Mouse (Mus musculus) kidney, postnatal 0 days (tissue): ENCODE measurements around the gene H2-Ob. TPM values are rescaled to one million over a fixed set of nuclear protein-coding genes. Genes with fewer than 3 reads are reported as not detected.
A peak's percentile ranks its signal among the peaks of the same experiment; 100 is the strongest.
"Not testable (repeated sequence)": the region's sequence is repeated elsewhere in the genome, so short reads cannot be mapped to it uniquely, and the experiment has no call there.

Source experiments
- ATAC-seq: fragments of 200-750 bp; cut with Nextera tagmentation; replicated peaks from 2 replicates; pipeline ENCODE4 v1.8.0; 2017; ENCODE audit warnings: low read depth, moderate number of reproducible peaks, moderate TSS enrichment, moderate library complexity; ENCODE audit not compliant: low FRiP score
- DNase-seq: peaks from one replicate; pipeline ENCODE4 v3.0.0-alpha.2; 2016; ENCODE audit warnings: low spot score
- H3K27ac ChIP-seq: fragments of 300-500 bp; sonication (generic); 2 replicates; pipeline ENCODE4 v1.5.1; 2014; ENCODE audit warnings: mild to moderate bottlenecking
- H3K27me3 ChIP-seq: fragments of 300-500 bp; sonication (generic); 2 replicates; pipeline ENCODE4 v1.6.1; 2014; ENCODE audit warnings: low read length, mixed read lengths; ENCODE audit not compliant: insufficient read depth
- H3K36me3 ChIP-seq: fragments of 300-500 bp; sonication (generic); 2 replicates; pipeline ENCODE4 v1.6.1; 2014; ENCODE audit warnings: low read length, mixed read lengths; ENCODE audit not compliant: insufficient read depth
- H3K4me1 ChIP-seq: fragments of 300-500 bp; sonication (generic); replicated peaks from 2 replicates; pipeline ENCODE4 v1.6.1; 2014; ENCODE audit warnings: antibody characterized with exemption, low read length, mixed read lengths; ENCODE audit not compliant: insufficient read depth
- H3K4me2 ChIP-seq: fragments of 300-500 bp; sonication (generic); 2 replicates; pipeline ENCODE4 v1.6.1; 2014; ENCODE audit warnings: mild to moderate bottlenecking, low read length, moderate library complexity, mixed read lengths
- H3K4me3 ChIP-seq: fragments of 300-500 bp; sonication (generic); replicated peaks from 2 replicates; pipeline ENCODE4 v1.5.1; 2014; ENCODE audit warnings: low read depth, low read length
- H3K9ac ChIP-seq: fragments of 300-500 bp; sonication (generic); 2 replicates; pipeline ENCODE4 v1.6.1; 2014; ENCODE audit warnings: low read depth, low read length
- H3K9me3 ChIP-seq: fragments of 300-500 bp; sonication (generic); replicated peaks from 2 replicates; pipeline ENCODE4 v1.6.1; 2016; ENCODE audit warnings: low read length, inconsistent platforms, mixed read lengths
- CTCF ChIP-seq: IDR thresholded peaks from 2 replicates; pipeline ENCODE4 v1.5.1; 2016; ENCODE audit warnings: antibody characterized with exemption, low read depth, mild to moderate bottlenecking, moderate library complexity
- WGBS: fragments of 180-500 bp; shearing (Covaris S2); extraction: QIAGEN DNeasy Blood & Tissue Kit; methylation state at CpG from one replicate; pipeline ENCODE4 v1.1.7; 2014; 5-methylcytosine and 5-hydroxymethylcytosine counted together
- polyA plus RNA-seq: library from polyadenylated mRNA; unstranded; fragments of >200 nt; fragmentation: Nextera tagmentation; extraction: Ambion mirVana; gene quantifications from 2 replicates; pipeline ENCODE4 v1.2.1, GENCODE M21; 2015

Gene H2-Ob
- polyA plus RNA-seq, 1 experiment from 2014 or later: 0.18 TPM

- Histone ChIP-seq H3K9me3 (no peaks in the 10 kb centered on the region), H3K27me3 (peaks cover 10% of the 10 kb centered on the region; the same call in 1 of the 2 replicates), H3K27ac (no peak overlapping the region), H3K9ac (no peak overlapping the region), H3K4me1 (no peaks in the 10 kb centered on the region), H3K4me3 (no peak overlapping the region), H3K36me3 (no peaks in the 10 kb centered on the region), H3K4me2 (no peak overlapping the region)
- ATAC-seq (no peak), DNase-seq (no peak)
- 85% methylated on average over 5 of the region's 5 CpGs for WGBS
- TF ChIP-seq CTCF: no peak
These were observed 20.7 kb upstream of the H2-Ob start for GRCm38 (mm10) chr17:34217986-34218385.

GRCm38 (mm10) chr17:34218675-34219074 is 20.0 kb upstream of the H2-Ob start:
- Histone ChIP-seq H3K4me1 (no peaks in the 10 kb centered on the region), H3K27ac (no peak overlapping the region), H3K9ac (no peak overlapping the region), H3K36me3 (no peaks in the 10 kb centered on the region), H3K9me3 (no peaks in the 10 kb centered on the region), H3K27me3 (peaks cover 5% of the 10 kb centered on the region; the same call in 1 of the 2 replicates), H3K4me2 (no peak overlapping the region), H3K4me3 (no peak overlapping the region)
- WGBS: 72% methylated on average over 11 of the region's 11 CpGs
- no peak for TF ChIP-seq CTCF
- ATAC-seq: no peak
- DNase-seq: no peak

DNA sequence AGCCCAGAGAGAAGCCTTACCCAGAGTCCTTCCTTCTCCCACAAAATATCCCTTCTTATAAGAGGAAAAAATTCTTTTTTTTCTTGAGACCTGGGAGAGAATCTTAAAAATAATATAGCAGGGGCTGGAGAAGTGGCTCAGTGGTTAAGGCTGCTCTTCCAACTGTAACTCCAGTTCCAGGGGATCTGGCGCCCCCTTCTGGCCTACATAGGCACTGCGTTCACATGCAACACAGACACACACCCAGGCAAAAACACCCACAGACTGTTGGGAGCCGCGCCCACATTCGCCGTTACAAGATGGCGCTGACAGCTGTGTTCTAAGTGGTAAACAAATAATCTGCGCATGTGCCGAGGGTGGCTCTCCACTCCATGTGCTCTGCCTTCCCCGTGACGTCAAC is 19.6 kb upstream of the H2-Ob start:
- not testable (repeated sequence) for DNase-seq, H3K4me3 ChIP-seq, ATAC-seq, H3K27ac ChIP-seq, H3K4me2 ChIP-seq, H3K4me1 ChIP-seq, H3K36me3 ChIP-seq, H3K9ac ChIP-seq, H3K27me3 ChIP-seq, H3K9me3 ChIP-seq
- WGBS: 90% methylated on average over 7 of the region's 11 CpGs
- TF ChIP-seq CTCF: peak; percentile 46

GRCm38 (mm10) chr17:34219801-34220200 is 18.9 kb upstream of the H2-Ob start:
- ATAC-seq, H3K9me3 ChIP-seq, H3K4me3 ChIP-seq, H3K9ac ChIP-seq, H3K36me3 ChIP-seq, DNase-seq, H3K4me2 ChIP-seq, H3K4me1 ChIP-seq, H3K27ac ChIP-seq, H3K27me3 ChIP-seq: not testable (repeated sequence)
- 93% methylated on average over 3 of the region's 7 CpGs for WGBS

GRCm38 (mm10) chr17:34220401-34220800 is 18.3 kb upstream of the H2-Ob start:
- not testable (repeated sequence) for H3K9me3 ChIP-seq, H3K27ac ChIP-seq, H3K4me3 ChIP-seq, H3K4me1 ChIP-seq, DNase-seq, H3K27me3 ChIP-seq, ATAC-seq, H3K9ac ChIP-seq, H3K36me3 ChIP-seq, H3K4me2 ChIP-seq
- WGBS: 87% methylated on average over 4 of the region's 16 CpGs

DNA sequence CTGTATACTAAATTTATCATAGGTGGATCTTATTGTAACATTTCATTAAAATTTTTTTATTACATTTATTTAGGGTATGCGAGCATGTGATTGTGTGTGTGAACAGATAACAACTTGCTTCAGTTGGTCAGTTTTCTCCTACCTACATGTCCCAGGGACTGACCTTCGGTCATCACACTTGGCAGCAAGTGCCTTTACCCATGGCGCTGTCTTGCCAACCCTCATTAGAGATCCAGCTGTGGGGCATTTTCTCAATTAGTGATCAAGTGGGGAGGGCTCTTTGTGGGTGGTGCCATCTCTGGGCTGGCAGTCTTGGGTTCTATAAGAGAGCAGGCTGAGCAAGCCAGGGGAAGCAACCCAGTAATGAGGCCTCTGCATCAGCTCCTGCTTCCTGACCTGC is 13.9 kb upstream of the H2-Ob start:
- Histone ChIP-seq H3K27ac (no peak overlapping the region), H3K9ac (no peak overlapping the region), H3K9me3 (no peaks in the 10 kb centered on the region), H3K4me2 (no peak overlapping the region), H3K4me1 (no peaks in the 10 kb centered on the region), H3K27me3 (no peaks in the 10 kb centered on the region), H3K36me3 (no peaks in the 10 kb centered on the region), H3K4me3 (no peak overlapping the region)
- no peak for TF ChIP-seq CTCF
- WGBS: 96% methylated on average over 3 of the region's 3 CpGs
- no peak for ATAC-seq
- DNase-seq: no peak

DNA sequence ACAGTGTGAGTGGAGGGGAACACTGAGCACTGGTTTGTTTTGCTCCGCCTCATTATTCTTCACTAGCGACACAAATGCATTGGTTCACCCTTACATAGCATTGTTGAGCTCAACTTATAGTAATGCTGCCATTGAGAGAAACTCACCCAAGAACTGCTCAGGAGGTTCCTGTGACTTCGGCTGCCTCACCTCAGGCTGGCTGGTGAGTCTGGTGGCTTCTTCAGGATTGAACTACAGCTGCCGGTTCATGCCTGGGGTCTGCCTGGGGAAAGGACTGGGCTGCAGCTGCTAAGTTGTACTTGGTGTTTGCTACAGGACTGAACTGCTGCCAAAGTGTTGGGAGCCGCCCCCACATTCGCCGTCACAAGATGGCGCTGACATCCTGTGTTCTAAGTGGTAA is 13.3 kb upstream of the H2-Ob start:
- Histone ChIP-seq H3K4me2 (no peak overlapping the region), H3K4me1 (no peaks in the 10 kb centered on the region), H3K27ac (no peak overlapping the region), H3K9ac (no peak overlapping the region), H3K9me3 (no peaks in the 10 kb centered on the region), H3K4me3 (no peak overlapping the region), H3K27me3 (no peaks in the 10 kb centered on the region), H3K36me3 (no peaks in the 10 kb centered on the region)
- TF ChIP-seq CTCF: no peak
- WGBS: 95% methylated on average over 8 of the region's 8 CpGs
- ATAC-seq (no peak), DNase-seq (no peak)

DNA sequence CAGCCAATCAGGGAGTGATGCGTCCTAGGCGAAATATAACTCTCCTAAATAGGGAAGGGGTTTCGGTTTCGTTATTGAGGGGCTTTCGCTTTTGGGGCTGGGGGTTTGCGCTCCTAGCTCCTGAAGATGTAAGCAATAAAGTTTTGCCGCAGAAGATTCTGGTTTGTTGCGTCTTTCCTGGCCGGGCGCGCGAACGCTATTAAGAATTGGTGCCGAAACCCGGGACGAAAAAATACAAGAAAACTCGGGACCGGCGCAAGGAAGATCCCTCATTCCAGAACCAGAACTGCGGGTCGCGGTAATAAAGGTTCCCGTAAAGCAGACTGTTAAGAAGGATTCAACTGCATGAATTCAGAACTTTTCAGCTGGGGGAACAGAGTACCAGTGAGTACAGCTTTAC is 12.8 kb upstream of the H2-Ob start:
- not testable (repeated sequence) for DNase-seq, ATAC-seq, H3K4me3 ChIP-seq, H3K36me3 ChIP-seq, H3K4me2 ChIP-seq, H3K4me1 ChIP-seq, H3K9ac ChIP-seq, H3K27ac ChIP-seq, H3K9me3 ChIP-seq, H3K27me3 ChIP-seq
- WGBS: 99% methylated on average over 13 of the region's 23 CpGs

GRCm38 (mm10) chr17:34230971-34231370 is 7.7 kb upstream of the H2-Ob start:
- not testable (repeated sequence) for H3K4me1 ChIP-seq, H3K27ac ChIP-seq, DNase-seq, ATAC-seq, H3K36me3 ChIP-seq, H3K27me3 ChIP-seq, H3K9me3 ChIP-seq, H3K4me2 ChIP-seq, H3K9ac ChIP-seq, H3K4me3 ChIP-seq
- 94% methylated on average over 4 of the region's 9 CpGs for WGBS

- not testable (repeated sequence) for ATAC-seq, H3K4me1 ChIP-seq, H3K4me3 ChIP-seq, H3K27me3 ChIP-seq, H3K27ac ChIP-seq, DNase-seq, H3K9me3 ChIP-seq, H3K36me3 ChIP-seq, H3K9ac ChIP-seq, H3K4me2 ChIP-seq
- WGBS: 87% methylated on average over 6 of the region's 7 CpGs
These were observed 6.7 kb upstream of the H2-Ob start for GRCm38 (mm10) chr17:34232021-34232420.
